ENCODE assay signal across 8 mouse cellular contexts in genomic region chr14:24232641-24233633, GRCm38 (mm10). TPM values are rescaled to one million over a fixed set of nuclear protein-coding genes. Genes with fewer than 3 reads are reported as not detected.
DNase-seq lines count a peak whose midpoint lies in the region; ATAC-seq lines count a peak whose summit lies in the region.

No protein-coding gene starts in this region.

- no peak overlapping the region for H3K4me2 ChIP-seq in hindbrain, embryonic 15.5 days
- no peak overlapping the region for H3K4me2 ChIP-seq in hindbrain, embryonic 13.5 days

- no peaks in the 10 kb centered on the region for H3K9me3 ChIP-seq in hindbrain, embryonic 15.5 days
- H3K9me3 ChIP-seq in hindbrain, embryonic 13.5 days = no peaks in the 10 kb centered on the region

- 64% methylated on average over 12 of the region's 12 CpGs for WGBS in hindbrain, embryonic 15.5 days
- WGBS in hindbrain, embryonic 13.5 days = 65% methylated on average over 12 of the region's 12 CpGs

- H3K27me3 ChIP-seq in hindbrain, embryonic 15.5 days = no peaks in the 10 kb centered on the region
- H3K27me3 ChIP-seq in hindbrain, embryonic 13.5 days = no peaks in the 10 kb centered on the region

- no peak overlapping the region for H3K4me3 ChIP-seq in hindbrain, embryonic 15.5 days
- H3K4me3 ChIP-seq in hindbrain, embryonic 13.5 days = no peak overlapping the region

- H3K27ac ChIP-seq in hindbrain, embryonic 15.5 days (replicated peaks) = peak overlapping the region; percentile 60; the same call in 1 of the 2 replicates
- H3K27ac ChIP-seq in hindbrain, embryonic 13.5 days = no peak overlapping the region

- H3K9ac ChIP-seq in hindbrain, embryonic 15.5 days = no peak overlapping the region
- H3K9ac ChIP-seq in hindbrain, embryonic 13.5 days = no peak overlapping the region

- H3K4me1 ChIP-seq in hindbrain, embryonic 15.5 days (replicated peaks) = peaks cover 16% of the 10 kb centered on the region
- peaks cover 34% of the 10 kb centered on the region for H3K4me1 ChIP-seq in hindbrain, embryonic 13.5 days (replicated peaks)

- H3K36me3 ChIP-seq in hindbrain, embryonic 15.5 days = no peaks in the 10 kb centered on the region
- no peaks in the 10 kb centered on the region; the same call in none of the 2 replicates for H3K36me3 ChIP-seq in hindbrain, embryonic 13.5 days

- ATAC-seq in hindbrain, embryonic 15.5 days (ENCODE audit: low FRiP score, low read depth) = 0 out of 2 replicates have a peak, but pooled peaks have one; percentile 45
- no peak for ATAC-seq in hindbrain, embryonic 13.5 days (ENCODE audit: low FRiP score)

- DNase-seq in R1 (ENCODE audit: low read depth, low spot score) = peak; percentile 58
- DNase-seq in fibroblast of lung, adult 2 months (ENCODE audit: low read depth) = peak; percentile 77
- DNase-seq in layer of hippocampus, adult 8-10 months (ENCODE audit: low spot score in 2 of 2) = peak; percentile 64 to 75
- DNase-seq in right cerebral cortex, postnatal 25 days = peak; percentile 31
- DNase-seq in urinary bladder, postnatal 36 days (ENCODE audit: low spot score in 2 of 2) = no peak
- DNase-seq in urinary bladder, postnatal 4 days (ENCODE audit: low spot score in 2 of 2) = no peak

RNA-seq across cellular contexts. Expression of gene Dlg5, which starts 12.8 kb away (rescaled TPM):
- 20.0 and 20.6 TPM in 2 replicates for polyA plus RNA-seq in hindbrain, embryonic 15.5 days (2015; fragmentation: Nextera tagmentation; extraction: Ambion mirVana)
- 18.7 and 20.5 TPM in 2 replicates for polyA plus RNA-seq in hindbrain, embryonic 13.5 days (2015; fragmentation: Nextera tagmentation; extraction: Ambion mirVana)
- total RNA-seq in layer of hippocampus, adult 8-10 months (2022) = 10 to 100 TPM; 52.5 to 67.9 (median 57.9) TPM

Comparison
In these comparisons a context has a peak if more than half of its experiments do, and no peak if none do; other contexts are left out.
1. DNase-seq: peak in R1 (single experiment), fibroblast of lung, adult 2 months (single experiment), layer of hippocampus, adult 8-10 months (2 of 2) and right cerebral cortex, postnatal 25 days (single experiment); none in urinary bladder, postnatal 36 days (0 of 2) and urinary bladder, postnatal 4 days (0 of 2).